Mouse (Mus musculus) hindbrain, embryonic 11.5 days (tissue): Measurements from ENCODE around the gene Batf3. TPM values are rescaled to one million over a fixed set of nuclear protein-coding genes. Genes with fewer than 3 reads are reported as not detected.

Source experiments
- ATAC-seq: fragments of 200-750 bp; cut with Nextera tagmentation; 2 replicates; pipeline ENCODE4 v1.8.0; 2017; ENCODE audit warnings: mild to moderate bottlenecking, moderate TSS enrichment, moderate library complexity; ENCODE audit not compliant: low FRiP score
- DNase-seq: peaks from one replicate; pipeline ENCODE4 v3.0.0-alpha.2; 2015; ENCODE audit warnings: low spot score
- H3K27ac ChIP-seq: fragments of 300-500 bp; sonication (generic); 2 replicates; pipeline ENCODE4 v1.5.1; 2014; ENCODE audit warnings: mild to moderate bottlenecking, low read depth, low read length
- H3K27me3 ChIP-seq: fragments of 300-500 bp; sonication (generic); 2 replicates; pipeline ENCODE4 v1.6.1; 2014; ENCODE audit warnings: mild to moderate bottlenecking, low read length, moderate library complexity, mixed read lengths; ENCODE audit not compliant: control insufficient read depth, insufficient read depth
- H3K36me3 ChIP-seq: fragments of 300-500 bp; sonication (generic); 2 replicates; pipeline ENCODE4 v1.6.1; 2014; ENCODE audit warnings: mild to moderate bottlenecking, low read length, moderate library complexity, mixed read lengths; ENCODE audit not compliant: control insufficient read depth, insufficient read depth
- H3K4me1 ChIP-seq: fragments of 300-500 bp; sonication (generic); replicated peaks from 2 replicates; pipeline ENCODE4 v1.6.1; 2014; ENCODE audit warnings: low read length, mixed read lengths; ENCODE audit not compliant: control insufficient read depth, insufficient read depth
- H3K4me2 ChIP-seq: fragments of 300-500 bp; sonication (generic); replicated peaks from 2 replicates; pipeline ENCODE4 v1.6.1; 2014; ENCODE audit warnings: mild to moderate bottlenecking, low read depth, low read length
- H3K4me3 ChIP-seq: fragments of 300-500 bp; sonication (generic); 2 replicates; pipeline ENCODE4 v1.5.1; 2014; ENCODE audit warnings: low read depth, low read length
- H3K9ac ChIP-seq: fragments of 300-500 bp; sonication (generic); 2 replicates; pipeline ENCODE4 v1.6.1; 2014; ENCODE audit warnings: low read depth, low read length
- H3K9me3 ChIP-seq: fragments of 300-500 bp; sonication (generic); 2 replicates; pipeline ENCODE4 v1.6.1; 2016; ENCODE audit warnings: low read length; ENCODE audit not compliant: control insufficient read depth
- WGBS: fragments of 180-500 bp; shearing (Covaris S2); extraction: QIAGEN DNeasy Blood & Tissue Kit; methylation state at CpG from one replicate; pipeline ENCODE4 v1.1.7; 2014; 5-methylcytosine and 5-hydroxymethylcytosine counted together
- polyA plus RNA-seq: library from polyadenylated mRNA; unstranded; fragments of >200 nt; fragmentation: Nextera tagmentation; extraction: Ambion mirVana; gene quantifications from 2 replicates; pipeline ENCODE4 v1.2.1, GENCODE M21; 2014

Gene Batf3
- polyA plus RNA-seq, 1 experiment from 2014 or later, result 4.6 TPM

GRCm38 (mm10) chr1:191095019-191095418 lies 2.6 kb upstream of the Batf3 start:
- H3K9me3 ChIP-seq, result no peaks in the 10 kb centered on the region
- no peak overlapping the region for H3K9ac ChIP-seq
- H3K4me2 ChIP-seq, result no peak overlapping the region
- H3K27me3 ChIP-seq, result peaks cover 17% of the 10 kb centered on the region
- ATAC-seq, result no peak
- no peaks in the 10 kb centered on the region; the same call in 1 of the 2 replicates for H3K4me1 ChIP-seq
- DNase-seq, result no peak
- H3K36me3 ChIP-seq, result no peaks in the 10 kb centered on the region
- 79% methylated on average over 9 of the region's 9 CpGs for WGBS
- no peak overlapping the region for H3K27ac ChIP-seq
- no peak overlapping the region for H3K4me3 ChIP-seq

GRCm38 (mm10) chr1:191096871-191097681 lies 571 bp upstream of the Batf3 start:
- Histone ChIP-seq H3K4me3 (peak overlapping the region; percentile 58; the same call in 1 of the 2 replicates), H3K27me3 (peaks cover 17% of the 10 kb centered on the region), H3K4me1 (no peaks in the 10 kb centered on the region; the same call in 1 of the 2 replicates), H3K36me3 (no peaks in the 10 kb centered on the region), H3K9me3 (no peaks in the 10 kb centered on the region), H3K27ac (no peak overlapping the region), H3K9ac (no peak overlapping the region), H3K4me2 (peak overlapping the region; percentile 98)
- 56% methylated on average over 14 of the region's 14 CpGs for WGBS
- peak; percentile 13 for DNase-seq
- ATAC-seq, result peak; percentile 17; the same call in 1 of the 2 replicates

GRCm38 (mm10) chr1:191099114-191099513 lies 1.5 kb downstream of the Batf3 start:
- Histone ChIP-seq H3K36me3 (no peaks in the 10 kb centered on the region), H3K4me1 (no peaks in the 10 kb centered on the region; the same call in 1 of the 2 replicates), H3K27me3 (peaks cover 17% of the 10 kb centered on the region), H3K9me3 (no peaks in the 10 kb centered on the region), H3K9ac (no peak overlapping the region), H3K27ac (no peak overlapping the region), H3K4me3 (no peak overlapping the region), H3K4me2 (no peak overlapping the region)
- 39% methylated on average over 5 of the region's 5 CpGs for WGBS
- DNase-seq, result no peak
- ATAC-seq, result no peak

- Histone ChIP-seq H3K4me1 (no peaks in the 10 kb centered on the region; the same call in 1 of the 2 replicates), H3K9me3 (no peaks in the 10 kb centered on the region), H3K27ac (no peak overlapping the region), H3K27me3 (peaks cover 17% of the 10 kb centered on the region), H3K36me3 (no peaks in the 10 kb centered on the region), H3K4me2 (no peak overlapping the region), H3K4me3 (no peak overlapping the region), H3K9ac (no peak overlapping the region)
- no peak for ATAC-seq
- 76% methylated on average over 5 of the region's 5 CpGs for WGBS
- DNase-seq, result no peak
These were observed 2.2 kb downstream of the Batf3 start for GRCm38 (mm10) chr1:191099772-191100291.

GRCm38 (mm10) chr1:191102730-191103370 lies 5.2 kb downstream of the Batf3 start:
- no peak for ATAC-seq
- no peak for DNase-seq
- Histone ChIP-seq H3K9me3 (no peaks in the 10 kb centered on the region), H3K4me1 (no peaks in the 10 kb centered on the region; the same call in 1 of the 2 replicates), H3K36me3 (no peaks in the 10 kb centered on the region), H3K4me3 (no peak overlapping the region), H3K4me2 (no peak overlapping the region), H3K27me3 (peaks cover 17% of the 10 kb centered on the region), H3K27ac (no peak overlapping the region), H3K9ac (no peak overlapping the region)
- WGBS, result 82% methylated on average over 15 of the region's 15 CpGs

- 85% methylated on average over 9 of the region's 9 CpGs for WGBS
- no peak for DNase-seq
- H3K9me3 ChIP-seq, result no peaks in the 10 kb centered on the region
These were observed 7.6 kb downstream of the Batf3 start for GRCm38 (mm10) chr1:191105246-191105645.

GRCm38 (mm10) chr1:191107306-191107705 lies 9.7 kb downstream of the Batf3 start:
- Histone ChIP-seq H3K4me3 (no peak overlapping the region), H3K4me1 (no peaks in the 10 kb centered on the region), H3K36me3 (no peaks in the 10 kb centered on the region), H3K4me2 (no peak overlapping the region), H3K9ac (no peak overlapping the region), H3K9me3 (no peaks in the 10 kb centered on the region), H3K27ac (no peak overlapping the region), H3K27me3 (no peaks in the 10 kb centered on the region)
- DNase-seq (no peak), ATAC-seq (no peak)
- WGBS, result 75% methylated on average over 10 of the region's 10 CpGs

More at GRCm38 (mm10) chr1:191105246-191105645, 7.6 kb downstream of the Batf3 start:
- no peaks in the 10 kb centered on the region for H3K4me1 ChIP-seq
- no peak overlapping the region for H3K4me2 ChIP-seq
- H3K27me3 ChIP-seq, result no peaks in the 10 kb centered on the region
- H3K4me3 ChIP-seq, result no peak overlapping the region
- no peak for ATAC-seq
- H3K27ac ChIP-seq, result no peak overlapping the region
- no peaks in the 10 kb centered on the region for H3K36me3 ChIP-seq
- no peak overlapping the region for H3K9ac ChIP-seq

- 91% methylated on average over 9 of the region's 9 CpGs for WGBS
- no peaks in the 10 kb centered on the region for H3K27me3 ChIP-seq
- no peaks in the 10 kb centered on the region for H3K9me3 ChIP-seq
- no peak overlapping the region for H3K4me3 ChIP-seq
- no peaks in the 10 kb centered on the region for H3K4me1 ChIP-seq
- H3K9ac ChIP-seq, result no peak overlapping the region
- H3K4me2 ChIP-seq, result no peak overlapping the region
- DNase-seq, result no peak
- no peaks in the 10 kb centered on the region for H3K36me3 ChIP-seq
- no peak for ATAC-seq
- no peak overlapping the region for H3K27ac ChIP-seq
These were observed 12.3 kb downstream of the Batf3 start for GRCm38 (mm10) chr1:191109907-191110306.
